Mouse (Mus musculus) limb, embryonic 14.5 days (tissue): Measurements from ENCODE around the gene Spata2l. TPM values are rescaled to one million over a fixed set of nuclear protein-coding genes. Genes with fewer than 3 reads are reported as not detected.
"Not testable (repeated sequence)": the region's sequence is repeated elsewhere in the genome, so short reads cannot be mapped to it uniquely, and the experiment has no call there.

Experiments used
- ATAC-seq: fragments of 200-750 bp; cut with Nextera tagmentation; 2 replicates; pipeline ENCODE4 v1.8.0; 2017; ENCODE audit warnings: low read depth, moderate number of reproducible peaks, moderate TSS enrichment; ENCODE audit not compliant: low FRiP score
- DNase-seq: peaks from one replicate; pipeline ENCODE4 v3.0.0-alpha.2; 2015; ENCODE audit warnings: low spot score
- H3K27ac ChIP-seq: fragments of 300-500 bp; sonication (generic); replicated peaks from 2 replicates; pipeline ENCODE4 v1.5.1; 2014; ENCODE audit warnings: low read depth, mild to moderate bottlenecking, low read length, moderate library complexity, mixed read lengths
- H3K27me3 ChIP-seq: fragments of 300-500 bp; sonication (generic); 2 replicates; pipeline ENCODE4 v1.6.1; 2014; ENCODE audit warnings: low read length, mixed read lengths; ENCODE audit not compliant: control insufficient read depth, insufficient read depth
- H3K36me3 ChIP-seq: fragments of 300-500 bp; sonication (generic); 2 replicates; pipeline ENCODE4 v1.6.1; 2014; ENCODE audit warnings: mild to moderate bottlenecking, low read length, moderate library complexity, mixed read lengths; ENCODE audit not compliant: control insufficient read depth, insufficient read depth
- H3K4me1 ChIP-seq: fragments of 300-500 bp; sonication (generic); 2 replicates; pipeline ENCODE4 v1.6.1; 2014; ENCODE audit warnings: antibody characterized with exemption, low read length, mixed read lengths; ENCODE audit not compliant: control insufficient read depth, insufficient read depth
- H3K4me2 ChIP-seq: fragments of 300-500 bp; sonication (generic); replicated peaks from 2 replicates; pipeline ENCODE4 v1.6.1; 2014; ENCODE audit warnings: low read depth, mild to moderate bottlenecking, low read length, moderate library complexity; ENCODE audit not compliant: severe bottlenecking
- H3K4me3 ChIP-seq: fragments of 300-500 bp; sonication (generic); replicated peaks from 2 replicates; pipeline ENCODE4 v1.5.1; 2014; ENCODE audit warnings: low read length
- H3K9ac ChIP-seq: fragments of 300-500 bp; sonication (generic); 2 replicates; pipeline ENCODE4 v1.6.1; 2014; ENCODE audit warnings: mild to moderate bottlenecking, low read depth, low read length, moderate library complexity; ENCODE audit not compliant: severe bottlenecking
- H3K9me3 ChIP-seq: fragments of 300-500 bp; sonication (generic); 2 replicates; pipeline ENCODE4 v1.6.1; 2016; ENCODE audit warnings: low read length; ENCODE audit not compliant: control insufficient read depth
- POLR2A ChIP-seq: fragments of 200-500 bp; IDR thresholded peaks from 2 replicates; pipeline ENCODE4 v1.8.0; 2012; ENCODE audit warnings: inconsistent platforms, mild to moderate bottlenecking, moderate library complexity, borderline replicate concordance; ENCODE audit not compliant: insufficient read depth, insufficient read length; ENCODE audit errors: extremely low read depth
- WGBS: fragments of 180-500 bp; shearing (Covaris S2); extraction: QIAGEN DNeasy Blood & Tissue Kit; methylation state at CpG from one replicate; pipeline ENCODE4 v1.1.7; 2014; 5-methylcytosine and 5-hydroxymethylcytosine counted together
- polyA plus RNA-seq, 2 experiments: library from polyadenylated mRNA; depleted of rRNA in 1 of 2; stranded (reverse) in 1 of 2; unstranded in 1 of 2; fragments of >200 nt; fragmentation: Nextera tagmentation in 1 of 2; extraction: Ambion mirVana in 1 of 2; gene quantifications; 2 replicates each; pipeline versions ENCODE4 v1.2.1 to v1.2.3; 2012 to 2014

Spata2l gene
- polyA plus RNA-seq (2012; rRNA removed) = 3.0 and 4.6 TPM in 2 replicates
- polyA plus RNA-seq (2014; fragmentation: Nextera tagmentation; extraction: Ambion mirVana) = 4.6 and 5.4 TPM in 2 replicates

GRCm38 (mm10) chr8:123235520-123236497, at the start of gene Spata2l:
Gene Spata2l, minus strand, starts transcription at chr8:123236233.
- 0 out of 2 replicates have a peak, but pooled peaks cover 8% of the 10 kb centered on the region for H3K4me1 ChIP-seq
- H3K9me3 ChIP-seq = no peaks in the 10 kb centered on the region
- H3K36me3 ChIP-seq = no peaks in the 10 kb centered on the region
- peak within 1 kb of the TSS; percentile 63 for H3K4me2 ChIP-seq
- peak within 1 kb of the TSS; percentile 40 for H3K4me3 ChIP-seq
- TF ChIP-seq POLR2A = no peak
- peak; percentile 90 for ATAC-seq
- no peak within 1 kb of the TSS for H3K27ac ChIP-seq
- peak; percentile 85 for DNase-seq
- peak within 1 kb of the TSS; percentile 28 for H3K9ac ChIP-seq
- peaks cover 16% of the 10 kb centered on the region for H3K27me3 ChIP-seq
- WGBS = 2% methylated on average over 54 of the region's 57 CpGs

- Histone ChIP-seq H3K27ac (no peak overlapping the region), H3K27me3 (no peaks in the 10 kb centered on the region), H3K9ac (no peak overlapping the region), H3K4me3 (no peak overlapping the region), H3K36me3 (peaks cover 30% of the 10 kb centered on the region), H3K4me1 (no peaks in the 10 kb centered on the region), H3K9me3 (no peaks in the 10 kb centered on the region), H3K4me2 (no peak overlapping the region)
- TF ChIP-seq POLR2A = no peak
- ATAC-seq = no peak
- WGBS = 85% methylated on average over 5 of the region's 5 CpGs
- no peak for DNase-seq
Observed at GRCm38 (mm10) chr8:123284493-123284892, 48.5 kb upstream of the Spata2l start.

GRCm38 (mm10) chr8:123283991-123284390, 48.0 kb upstream of the Spata2l start:
- Histone ChIP-seq H3K27ac (no peak overlapping the region), H3K36me3 (peaks cover 29% of the 10 kb centered on the region), H3K27me3 (no peaks in the 10 kb centered on the region), H3K9me3 (no peaks in the 10 kb centered on the region), H3K9ac (no peak overlapping the region), H3K4me2 (no peak overlapping the region), H3K4me3 (no peak overlapping the region), H3K4me1 (no peaks in the 10 kb centered on the region)
- no peak for TF ChIP-seq POLR2A
- ATAC-seq (no peak), DNase-seq (no peak)
- WGBS = 86% methylated on average over 7 of the region's 7 CpGs

GRCm38 (mm10) chr8:123282994-123283393, 47.0 kb upstream of the Spata2l start:
- DNase-seq, H3K4me3 ChIP-seq, H3K9ac ChIP-seq, H3K4me2 ChIP-seq, H3K27ac ChIP-seq, H3K9me3 ChIP-seq, ATAC-seq, H3K27me3 ChIP-seq, H3K4me1 ChIP-seq: not testable (repeated sequence)
- H3K36me3 ChIP-seq = peaks cover 22% of the 10 kb centered on the region
- 91% methylated on average over 5 of the region's 6 CpGs for WGBS

- H3K4me3 ChIP-seq = no peak overlapping the region
- ATAC-seq (no peak), DNase-seq (no peak)
- peaks cover 15% of the 10 kb centered on the region; the same call in 1 of the 2 replicates for H3K36me3 ChIP-seq
- no peaks in the 10 kb centered on the region for H3K4me1 ChIP-seq
- TF ChIP-seq POLR2A = no peak
- H3K27ac ChIP-seq = no peak overlapping the region
- H3K9ac ChIP-seq = no peak overlapping the region
- no peaks in the 10 kb centered on the region for H3K9me3 ChIP-seq
- WGBS = 84% methylated on average over 13 of the region's 13 CpGs
- H3K27me3 ChIP-seq = no peaks in the 10 kb centered on the region
- no peak overlapping the region for H3K4me2 ChIP-seq
Observed at GRCm38 (mm10) chr8:123280302-123281094, 44.5 kb upstream of the Spata2l start.
